Mouse (Mus musculus) myocyte (in vitro differentiated cells): ENCODE results near the gene Gm49373. TPM values are rescaled to one million over a fixed set of nuclear protein-coding genes. Genes with fewer than 3 reads are reported as not detected.

ENCODE experiments used
- H3K27me3 ChIP-seq: one replicate; pipeline ENCODE4 v1.6.1; 2011; ENCODE audit not compliant: control insufficient read depth, insufficient read depth, insufficient read length
- H3K36me3 ChIP-seq: one replicate; pipeline ENCODE4 v1.6.1; 2011; ENCODE audit not compliant: control insufficient read depth, insufficient read depth
- H3K4me2 ChIP-seq: one replicate; pipeline ENCODE4 v1.6.1; 2011; ENCODE audit warnings: low read depth, control low read depth
- H3K4me3 ChIP-seq: one replicate; pipeline ENCODE4 v1.5.1; 2011; ENCODE audit warnings: mild to moderate bottlenecking, control low read depth, moderate library complexity
- H3K79me2 ChIP-seq: one replicate; pipeline ENCODE4 v1.6.1; 2011; ENCODE audit not compliant: control insufficient read depth, insufficient read depth
- H3ac ChIP-seq: one replicate; pipeline ENCODE4 v1.6.1; 2011; ENCODE audit not compliant: control insufficient read depth, insufficient read length
- CEBPB ChIP-seq: IDR thresholded peaks from 2 replicates; pipeline ENCODE4 v1.6.1; 2011; ENCODE audit warnings: mild to moderate bottlenecking, moderate library complexity; ENCODE audit not compliant: poor library complexity, insufficient read depth, severe bottlenecking
- E2F4 ChIP-seq: IDR thresholded peaks from one replicate; pipeline ENCODE4 v1.6.1; 2011; ENCODE audit warnings: mild to moderate bottlenecking, control low read depth, moderate library complexity; ENCODE audit not compliant: insufficient read depth
- MAX ChIP-seq: IDR thresholded peaks from one replicate; pipeline ENCODE4 v1.6.1; 2011; ENCODE audit warnings: low read depth, mild to moderate bottlenecking, control low read depth
- MYOD1 ChIP-seq, 3 experiments: IDR thresholded peaks; one replicate each; pipeline ENCODE4 v1.6.1; 2011; ENCODE audit warnings: control low read depth in 2 of 3, low read depth in 2 of 3, mild to moderate bottlenecking in 2 of 3, moderate library complexity in 1 of 3; ENCODE audit not compliant: insufficient read length in 2 of 3, control insufficient read depth in 1 of 3
- MYOG ChIP-seq, 3 experiments: IDR thresholded peaks; one replicate each; pipeline ENCODE4 v1.6.1; 2011; ENCODE audit warnings: control low read depth in 2 of 3, low read depth in 2 of 3, mild to moderate bottlenecking in 2 of 3; ENCODE audit not compliant: insufficient read length in 2 of 3, control insufficient read depth in 1 of 3, insufficient read depth in 1 of 3
- POLR2A ChIP-seq: IDR thresholded peaks from one replicate; pipeline ENCODE4 v1.6.1; 2011; ENCODE audit warnings: low read depth, mild to moderate bottlenecking, control low read depth, moderate library complexity; ENCODE audit not compliant: insufficient read length
- POLR2AphosphoS2 ChIP-seq: IDR thresholded peaks from one replicate; pipeline ENCODE4 v1.6.1; 2011; ENCODE audit warnings: low read depth, control low read depth; ENCODE audit not compliant: insufficient read length
- REST ChIP-seq: IDR thresholded peaks from one replicate; pipeline ENCODE4 v1.6.1; 2011; ENCODE audit warnings: mild to moderate bottlenecking, control low read depth, moderate library complexity; ENCODE audit not compliant: insufficient read depth, insufficient read length
- SRF ChIP-seq: IDR thresholded peaks from one replicate; pipeline ENCODE4 v1.6.1; 2011; ENCODE audit warnings: low read depth; ENCODE audit not compliant: control insufficient read depth, insufficient read length
- TCF12 ChIP-seq: IDR thresholded peaks from one replicate; pipeline ENCODE4 v1.6.1; 2011; ENCODE audit warnings: mild to moderate bottlenecking, control low read depth; ENCODE audit not compliant: poor library complexity, insufficient read depth, severe bottlenecking
- TCF3 ChIP-seq: IDR thresholded peaks from one replicate; pipeline ENCODE4 v1.6.1; 2011; ENCODE audit warnings: low read depth, control low read depth; ENCODE audit not compliant: insufficient read length
- USF1 ChIP-seq: IDR thresholded peaks from one replicate; pipeline ENCODE4 v1.6.1; 2011; ENCODE audit warnings: low read depth, mild to moderate bottlenecking, control low read depth, moderate library complexity
- polyA plus RNA-seq: library from polyadenylated mRNA; unstranded; fragments of >200 nt; fragmentation: generic; extraction: Trizol; gene quantifications from one replicate; pipeline ENCODE4 v1.2.1, GENCODE M21; 2012; ENCODE audit warnings: missing spikeins

Gene Gm49373
- polyA plus RNA-seq, 1 experiment, result 0.42 TPM

GRCm38 (mm10) chr9:21022726-21023125 lies 50.2 kb downstream of the Gm49373 start:
- no peak overlapping the region for H3K4me3 ChIP-seq
- peaks cover 1% of the 10 kb centered on the region for H3K27me3 ChIP-seq
- H3K36me3 ChIP-seq, result no peaks in the 10 kb centered on the region
- H3K4me2 ChIP-seq, result no peak overlapping the region
- no peak overlapping the region for H3ac ChIP-seq
- TF ChIP-seq TCF12, result no peak
- TF ChIP-seq USF1, result no peak
- no peak for TF ChIP-seq CEBPB
- TF ChIP-seq POLR2A, result no peak
- no peak for TF ChIP-seq REST
- no peak for TF ChIP-seq E2F4
- TF ChIP-seq POLR2AphosphoS2, result no peak
- no peak for TF ChIP-seq SRF
- no peak for TF ChIP-seq TCF3
- no peak for TF ChIP-seq MYOG (IDR thresholded peaks at IDR 0.05; ENCODE audit: control insufficient read depth in 1 of 3, insufficient read depth in 1 of 3, insufficient read length in 2 of 3, low read depth in 2 of 3)
- no peak for TF ChIP-seq MYOD1 (IDR thresholded peaks at IDR 0.05; ENCODE audit: control insufficient read depth in 1 of 3, insufficient read length in 2 of 3, low read depth in 2 of 3)
- no peaks in the 10 kb centered on the region for H3K79me2 ChIP-seq

GRCm38 (mm10) chr9:21022288-21022687 lies 50.6 kb downstream of the Gm49373 start:
- Histone ChIP-seq H3K36me3 (no peaks in the 10 kb centered on the region), H3K79me2 (no peaks in the 10 kb centered on the region), H3K4me3 (no peak overlapping the region), H3ac (no peak overlapping the region), H3K27me3 (peaks cover 6% of the 10 kb centered on the region), H3K4me2 (no peak overlapping the region)
- TF ChIP-seq SRF (no peak), TCF12 (no peak), MYOD1 (IDR thresholded peaks at IDR 0.05; ENCODE audit: control insufficient read depth in 1 of 3, insufficient read length in 2 of 3, low read depth in 2 of 3) (no peak), E2F4 (no peak), POLR2A (no peak), MAX (no peak), REST (no peak), USF1 (no peak), TCF3 (no peak), CEBPB (no peak), MYOG (IDR thresholded peaks at IDR 0.05; ENCODE audit: control insufficient read depth in 1 of 3, insufficient read depth in 1 of 3, insufficient read length in 2 of 3, low read depth in 2 of 3) (no peak), POLR2AphosphoS2 (no peak)

GRCm38 (mm10) chr9:21021363-21021762 lies 51.5 kb downstream of the Gm49373 start:
- H3ac ChIP-seq, result no peak overlapping the region
- no peaks in the 10 kb centered on the region for H3K79me2 ChIP-seq
- H3K27me3 ChIP-seq, result peaks cover 14% of the 10 kb centered on the region
- H3K4me3 ChIP-seq, result no peak overlapping the region
- no peaks in the 10 kb centered on the region for H3K36me3 ChIP-seq
- no peak overlapping the region for H3K4me2 ChIP-seq
- TF ChIP-seq TCF12, result no peak
- no peak for TF ChIP-seq MYOD1 (IDR thresholded peaks at IDR 0.05; ENCODE audit: control insufficient read depth in 1 of 3, insufficient read length in 2 of 3, low read depth in 2 of 3)
- no peak for TF ChIP-seq SRF
- no peak for TF ChIP-seq MYOG (IDR thresholded peaks at IDR 0.05; ENCODE audit: control insufficient read depth in 1 of 3, insufficient read depth in 1 of 3, insufficient read length in 2 of 3, low read depth in 2 of 3)
- TF ChIP-seq POLR2AphosphoS2, result no peak
- TF ChIP-seq REST, result no peak
- no peak for TF ChIP-seq TCF3
- TF ChIP-seq POLR2A, result no peak
- TF ChIP-seq CEBPB, result no peak
- TF ChIP-seq USF1, result no peak
- TF ChIP-seq MAX, result no peak
- no peak for TF ChIP-seq E2F4

GRCm38 (mm10) chr9:21018600-21018999 lies 54.3 kb downstream of the Gm49373 start:
- no peak for TF ChIP-seq E2F4
- no peak for TF ChIP-seq USF1
- no peak for TF ChIP-seq MAX
- TF ChIP-seq POLR2AphosphoS2, result no peak
- TF ChIP-seq TCF3, result no peak
- no peak for TF ChIP-seq REST
- TF ChIP-seq TCF12, result no peak
- TF ChIP-seq MYOG (IDR thresholded peaks at IDR 0.05; ENCODE audit: control insufficient read depth in 1 of 3, insufficient read depth in 1 of 3, insufficient read length in 2 of 3, low read depth in 2 of 3), result no peak
- TF ChIP-seq SRF, result no peak
- no peak for TF ChIP-seq CEBPB
- Histone ChIP-seq H3K36me3 (no peaks in the 10 kb centered on the region), H3K27me3 (peaks cover 33% of the 10 kb centered on the region), H3K4me3 (no peak overlapping the region), H3K4me2 (no peak overlapping the region), H3K79me2 (no peaks in the 10 kb centered on the region), H3ac (no peak overlapping the region)

- H3ac ChIP-seq, result no peak overlapping the region
- H3K4me2 ChIP-seq, result no peak overlapping the region
- H3K4me3 ChIP-seq, result no peak overlapping the region
- H3K79me2 ChIP-seq, result no peaks in the 10 kb centered on the region
- H3K36me3 ChIP-seq, result no peaks in the 10 kb centered on the region
- H3K27me3 ChIP-seq, result peaks cover 33% of the 10 kb centered on the region
- no peak for TF ChIP-seq TCF3
- TF ChIP-seq E2F4, result no peak
- TF ChIP-seq POLR2AphosphoS2, result no peak
- no peak for TF ChIP-seq USF1
These were observed 55.7 kb downstream of the Gm49373 start for GRCm38 (mm10) chr9:21017177-21017575.
